Mouse (Mus musculus) R1 (cell line): ENCODE measurements around the gene Pkig.
A peak's percentile ranks its signal among the peaks of the same experiment; 100 is the strongest.
"Not testable (repeated sequence)": the region's sequence is repeated elsewhere in the genome, so short reads cannot be mapped to it uniquely, and the experiment has no call there.

Experiments used
- DNase-seq: peaks from one replicate; pipeline ENCODE4 v3.0.0-alpha.2; 2018; ENCODE audit warnings: low read depth, low spot score

The Pkig gene

GRCm38 (mm10) chr2:163643576-163643971 is 14.6 kb upstream of the Pkig start:
- DNase-seq = no peak

- DNase-seq = peak; percentile 7
Observed at GRCm38 (mm10) chr2:163644047-163644446, 14.1 kb upstream of the Pkig start.

GRCm38 (mm10) chr2:163644575-163645385 is 13.4 kb upstream of the Pkig start, which contains the start of gene Serinc3:
Serinc3 (minus strand) TSS chr2:163645131.
- peak; percentile 95 for DNase-seq

- no peak for DNase-seq
Observed at GRCm38 (mm10) chr2:163645700-163646460, 12.3 kb upstream of the Pkig start.

- DNase-seq = no peak
Observed at GRCm38 (mm10) chr2:163646461-163647080, 11.6 kb upstream of the Pkig start.

- DNase-seq = not testable (repeated sequence)
Observed at GRCm38 (mm10) chr2:163655699-163656098, 2.5 kb upstream of the Pkig start.

- DNase-seq = no peak
Observed at GRCm38 (mm10) chr2:163657486-163657885, 700 bp upstream of the Pkig start.

GRCm38 (mm10) chr2:163658941-163659340 is 755 bp downstream of the Pkig start:
- peak; percentile 22 for DNase-seq

GRCm38 (mm10) chr2:163659431-163659830 is 1.2 kb downstream of the Pkig start:
- DNase-seq = peak; percentile 30

GRCm38 (mm10) chr2:163660103-163660701 is 2.0 kb downstream of the Pkig start:
- no peak for DNase-seq

GRCm38 (mm10) chr2:163661371-163661850 is 3.2 kb downstream of the Pkig start:
- DNase-seq = no peak

GRCm38 (mm10) chr2:163662076-163662475 is 3.9 kb downstream of the Pkig start:
- no peak for DNase-seq

GRCm38 (mm10) chr2:163662698-163663221 is 4.6 kb downstream of the Pkig start:
- DNase-seq = no peak

GRCm38 (mm10) chr2:163663930-163664329 is 5.7 kb downstream of the Pkig start:
- no peak for DNase-seq

GRCm38 (mm10) chr2:163667045-163667444 is 8.9 kb downstream of the Pkig start:
- DNase-seq = no peak

GRCm38 (mm10) chr2:163670872-163671594 is 12.8 kb downstream of the Pkig start:
- no peak for DNase-seq

GRCm38 (mm10) chr2:163674397-163674796 is 16.2 kb downstream of the Pkig start:
- no peak for DNase-seq

- no peak for DNase-seq
Observed at GRCm38 (mm10) chr2:163675144-163675619, 17.0 kb downstream of the Pkig start.

GRCm38 (mm10) chr2:163675662-163676061 is 17.5 kb downstream of the Pkig start:
- no peak for DNase-seq

- DNase-seq = no peak
Observed at GRCm38 (mm10) chr2:163676321-163676720, 18.1 kb downstream of the Pkig start.

GRCm38 (mm10) chr2:163676745-163677144 is 18.6 kb downstream of the Pkig start:
- no peak for DNase-seq
